Mouse (Mus musculus): ENCODE measurements around the gene Olig2.
A peak's percentile ranks its signal among the peaks of the same experiment; 100 is the strongest.

The Olig2 gene

GRCm38 (mm10) chr16:91225233-91226037 is at the start of gene Olig2:
Gene Olig2 (plus strand): TSS chr16:91225457.
- DNase-seq (ENCODE audit: low spot score in 2 of 2), result peak; percentile 44 to 56

- DNase-seq (ENCODE audit: low spot score in 2 of 2), result no peak
Observed at GRCm38 (mm10) chr16:91175892-91176291, 49.4 kb upstream of the Olig2 start.

- no peak for DNase-seq (ENCODE audit: low spot score in 2 of 2)
Observed at GRCm38 (mm10) chr16:91187046-91187445, 38.2 kb upstream of the Olig2 start.

GRCm38 (mm10) chr16:91187662-91188061 is 37.6 kb upstream of the Olig2 start:
- no peak for DNase-seq (ENCODE audit: low spot score in 2 of 2)

- DNase-seq (ENCODE audit: low spot score in 2 of 2), result no peak
Observed at GRCm38 (mm10) chr16:91188304-91188703, 37.0 kb upstream of the Olig2 start.

- peak in 1 of 2 experiments; percentile 31 for DNase-seq (ENCODE audit: low spot score in 2 of 2)
Observed at GRCm38 (mm10) chr16:91191233-91191632, 34.0 kb upstream of the Olig2 start.

GRCm38 (mm10) chr16:91191663-91192237 is 33.5 kb upstream of the Olig2 start:
- peak; percentile 18 to 62 for DNase-seq (ENCODE audit: low spot score in 2 of 2)

- no peak for DNase-seq (ENCODE audit: low spot score in 2 of 2)
Observed at GRCm38 (mm10) chr16:91192672-91193354, 32.4 kb upstream of the Olig2 start.

GRCm38 (mm10) chr16:91199815-91200214 is 25.4 kb upstream of the Olig2 start:
- no peak for DNase-seq (ENCODE audit: low spot score in 2 of 2)

GRCm38 (mm10) chr16:91202989-91203388 is 22.3 kb upstream of the Olig2 start:
- no peak for DNase-seq (ENCODE audit: low spot score in 2 of 2)

GRCm38 (mm10) chr16:91206371-91206770 is 18.9 kb upstream of the Olig2 start:
- DNase-seq (ENCODE audit: low spot score in 2 of 2), result no peak

GRCm38 (mm10) chr16:91217077-91217476 is 8.2 kb upstream of the Olig2 start:
- DNase-seq (ENCODE audit: low spot score in 2 of 2), result no peak

GRCm38 (mm10) chr16:91217948-91218347 is 7.3 kb upstream of the Olig2 start:
- no peak for DNase-seq (ENCODE audit: low spot score in 2 of 2)

GRCm38 (mm10) chr16:91219246-91219645 is 6.0 kb upstream of the Olig2 start:
- no peak for DNase-seq (ENCODE audit: low spot score in 2 of 2)

GRCm38 (mm10) chr16:91222171-91222642 is 3.0 kb upstream of the Olig2 start:
- no peak for DNase-seq (ENCODE audit: low spot score in 2 of 2)

- peak in 1 of 2 experiments; percentile 35 for DNase-seq (ENCODE audit: low spot score in 2 of 2)
Observed at GRCm38 (mm10) chr16:91222643-91223271, 2.5 kb upstream of the Olig2 start.

- DNase-seq (ENCODE audit: low spot score in 2 of 2), result no peak
Observed at GRCm38 (mm10) chr16:91223327-91224067, 1.8 kb upstream of the Olig2 start.

GRCm38 (mm10) chr16:91224068-91224402 is 1.2 kb upstream of the Olig2 start:
- no peak for DNase-seq (ENCODE audit: low spot score in 2 of 2)

- DNase-seq (ENCODE audit: low spot score in 2 of 2), result no peak
Observed at GRCm38 (mm10) chr16:91224481-91225232, 600 bp upstream of the Olig2 start.

- no peak for DNase-seq (ENCODE audit: low spot score in 2 of 2)
Observed at GRCm38 (mm10) chr16:91226038-91226882, 1.0 kb downstream of the Olig2 start.
